Mouse (Mus musculus): Measurements from ENCODE around the gene Gna11.

- TF ChIP-seq CTCF (IDR thresholded peaks at IDR 0.05; ENCODE audit: low read depth, low read length), result no peak
- TF ChIP-seq POLR2A (IDR thresholded peaks at IDR 0.05; ENCODE audit: insufficient read depth, low read length), result no peak
- no peak for TF ChIP-seq EP300 (IDR thresholded peaks at IDR 0.05; ENCODE audit: insufficient read depth, low read depth, low read length)
These were observed 45.0 kb downstream of the Gna11 start, which contains the start of gene S1pr4 for GRCm38 (mm10) chr10:81500032-81500431.
